Mouse (Mus musculus) testis, adult 2 months (tissue): ENCODE measurements around the gene Baiap2l2.

Experiments
- CTCF ChIP-seq: fragments of 200-500 bp; IDR thresholded peaks from 2 replicates; pipeline ENCODE4 v1.5.1; 2012; ENCODE audit warnings: low read depth, mild to moderate bottlenecking, inconsistent platforms, low read length, moderate library complexity; ENCODE audit not compliant: control insufficient read depth, insufficient read depth, insufficient replicate concordance
- POLR2A ChIP-seq: fragments of 200-500 bp; IDR thresholded peaks from 2 replicates; pipeline ENCODE4 v1.6.1; 2012; ENCODE audit warnings: low read depth, mild to moderate bottlenecking, inconsistent platforms, low read length, moderate library complexity; ENCODE audit not compliant: control insufficient read depth

- TF ChIP-seq CTCF (no peak), POLR2A (no peak)
These were observed 42.6 kb downstream of the Baiap2l2 start for GRCm38 (mm10) chr15:79242574-79243233.
